Mouse (Mus musculus) central nervous system, embryonic 14 days (tissue): ENCODE data around the gene Tomm70a. TPM values are rescaled to one million over a fixed set of nuclear protein-coding genes. Genes with fewer than 3 reads are reported as not detected.

Source experiments
- polyA plus RNA-seq: library from polyadenylated mRNA; depleted of rRNA; stranded (reverse); fragments of >200 nt; gene quantifications from 2 replicates; pipeline ENCODE4 v1.2.3, GENCODE M21; 2012; rRNA removed

Gene Tomm70a
- polyA plus RNA-seq = 46.2 and 50.4 TPM in 2 replicates

DNA sequence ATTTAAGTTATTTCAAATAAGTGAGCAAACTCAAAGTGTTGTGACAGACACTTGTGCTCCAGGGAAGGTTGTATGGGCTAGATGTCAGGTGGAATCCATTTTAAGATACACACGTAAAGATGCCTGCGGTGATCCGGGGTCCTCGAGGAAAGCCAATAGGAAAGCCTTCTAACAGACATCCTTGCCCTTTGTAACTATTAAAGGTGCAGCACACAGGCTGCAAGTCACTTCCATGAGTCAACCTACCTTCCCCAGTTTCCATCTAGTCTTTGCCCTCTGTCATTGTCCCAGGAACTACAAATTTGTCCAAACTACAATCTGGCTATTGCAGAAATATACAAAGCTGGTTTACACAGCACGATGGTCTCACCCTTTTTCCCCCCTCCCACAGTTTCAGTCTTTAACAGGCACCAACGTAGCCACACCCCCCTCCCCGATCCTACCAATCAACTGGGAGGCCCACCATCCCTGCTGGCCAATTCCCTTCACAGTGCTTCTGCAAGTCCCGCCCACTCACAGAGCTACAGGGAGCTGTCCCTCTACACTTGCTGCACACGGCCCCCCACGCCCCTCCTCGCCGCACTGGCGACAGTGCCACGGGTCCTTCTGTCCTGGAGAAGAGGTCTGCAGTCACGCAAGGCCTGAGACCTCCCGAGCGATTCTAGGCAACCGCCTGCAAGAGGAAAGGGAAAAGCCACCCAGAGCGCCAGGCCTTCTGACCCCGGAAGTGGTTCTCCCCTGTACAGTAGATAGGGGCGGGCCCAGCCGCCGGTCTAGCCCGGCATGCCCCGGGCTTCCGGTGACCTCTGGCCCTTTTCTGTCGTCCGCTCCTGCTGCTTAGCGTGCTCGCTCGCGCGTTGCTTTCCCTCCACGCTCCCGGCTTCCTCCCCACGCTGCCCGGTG is at the start of gene Tomm70a:
Gene Tomm70a, plus strand, starts transcription at position 791 of the 903 bp plus-strand sequence.

DNA sequence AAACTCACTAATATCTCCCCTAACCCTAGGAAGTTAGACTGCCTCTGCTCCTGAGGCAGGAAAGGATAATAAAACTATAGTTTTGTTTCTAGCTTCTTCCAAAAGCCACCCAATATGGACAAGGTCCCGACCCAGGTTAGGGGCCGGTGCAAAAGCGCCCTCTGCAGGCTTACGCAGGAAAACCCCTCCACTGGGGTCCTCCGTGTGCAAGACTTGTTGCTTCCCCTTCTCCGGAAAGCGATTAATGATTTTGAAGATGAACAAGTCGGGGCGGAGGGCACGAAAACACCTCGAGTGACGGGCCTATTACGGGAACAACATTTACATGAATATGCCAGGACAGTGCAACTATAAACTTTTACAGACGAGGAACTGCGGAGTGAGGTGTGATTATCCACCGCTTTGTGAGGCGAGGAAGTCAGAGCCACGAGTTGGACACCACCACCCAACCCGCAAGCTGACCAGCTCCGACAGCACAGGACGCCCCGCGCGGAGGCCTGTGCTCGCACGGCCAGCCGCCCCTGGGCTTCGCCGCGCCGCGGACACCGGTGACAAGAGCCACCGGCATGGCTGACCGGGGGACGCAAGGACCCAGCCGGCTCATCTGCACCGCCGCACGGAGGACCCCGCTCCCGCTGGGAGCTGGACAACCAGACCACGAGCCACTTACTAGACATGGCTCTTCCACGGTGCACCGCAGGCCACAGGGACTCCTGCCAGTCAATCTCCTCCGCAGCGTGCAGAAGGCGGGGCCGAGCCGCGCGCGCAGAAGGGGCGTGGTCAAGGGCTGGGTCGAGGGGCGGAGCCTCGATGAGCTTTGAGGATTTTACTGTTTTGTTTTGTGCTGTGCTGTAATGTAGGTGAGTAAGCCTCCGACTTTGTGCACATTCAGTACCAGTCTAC is 45.4 kb downstream of the Tomm70a start, which contains the start of gene Nit2:
Gene Nit2, minus strand, starts transcription at position 731 of the 903 bp plus-strand sequence.

Other genes with a start within 250 kb of the Tomm70a start
- 2.5 and 7.6 TPM in 2 replicates for gene Tmem45a, start 235.5 kb upstream of the Tomm70a start, polyA plus RNA-seq
- 0.09 TPM in 1 of 2 replicates, not detected in the other for gene Lnp1, start 193.6 kb upstream of the Tomm70a start, polyA plus RNA-seq
- gene Tmem45a2, start 50.3 kb upstream of the Tomm70a start, polyA plus RNA-seq = not detected in 2 replicates
- gene Nit2, start 45.6 kb downstream of the Tomm70a start, polyA plus RNA-seq = 22.7 and 25.1 TPM in 2 replicates
- 50.6 and 56.0 TPM in 2 replicates for gene Tbc1d23, start 109.8 kb downstream of the Tomm70a start, polyA plus RNA-seq
- gene Tmem30c, start 171.2 kb downstream of the Tomm70a start, polyA plus RNA-seq = 1.2 and 1.3 TPM in 2 replicates
- gene Filip1l, start 231.4 kb downstream of the Tomm70a start, polyA plus RNA-seq = 1.9 and 4.9 TPM in 2 replicates